Mouse (Mus musculus): Measurements from ENCODE around the gene Vps8.
A peak's percentile ranks its signal among the peaks of the same experiment; 100 is the strongest.

The Vps8 gene

DNA sequence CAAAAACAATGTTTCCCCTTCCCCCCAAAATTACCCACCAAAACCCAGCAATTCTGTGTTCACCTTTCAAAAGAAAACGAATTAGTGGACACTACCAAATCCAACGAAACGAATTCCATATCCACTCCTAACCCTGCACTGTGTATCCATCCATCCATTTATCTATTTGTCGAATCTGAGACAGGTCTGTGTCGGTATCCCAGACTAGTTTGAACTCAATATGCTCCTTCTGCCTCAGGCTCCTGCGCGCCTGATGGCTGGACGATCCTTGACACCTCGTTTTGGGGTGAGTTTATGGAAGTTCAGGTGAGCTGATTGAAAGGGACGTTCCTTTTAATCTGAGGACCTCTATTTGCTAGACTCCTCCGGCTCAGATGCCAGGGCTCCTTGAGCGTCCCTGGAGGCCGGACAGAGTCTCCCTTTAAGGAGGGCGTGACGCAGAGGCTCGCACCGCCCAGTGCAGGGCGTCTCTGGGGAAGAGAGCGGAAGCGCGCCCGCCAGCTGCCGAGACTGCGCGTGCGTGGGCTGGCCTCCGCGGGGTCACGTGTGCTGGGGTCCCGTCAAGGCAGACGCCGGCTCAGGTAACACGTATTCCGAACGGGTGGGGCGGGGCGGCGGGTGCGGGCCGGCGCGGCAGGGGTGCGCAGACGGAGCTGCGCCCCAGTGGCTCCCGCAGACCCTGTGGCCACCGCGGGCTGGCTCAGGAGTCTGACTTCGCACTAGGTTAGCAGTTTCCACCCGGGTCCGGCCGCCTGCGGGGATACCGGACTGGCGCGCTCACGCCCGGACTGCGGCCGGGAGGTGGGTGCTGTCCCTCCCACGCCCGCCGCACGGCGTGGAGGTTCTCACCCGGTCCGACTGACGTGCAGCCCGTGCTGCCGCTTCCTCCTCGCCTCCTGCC, at the start of gene Vps8:
Vps8 (plus strand) TSS at position 474 of the 901 bp plus-strand sequence.
- DNase-seq = peak; percentile 92 to 96

DNA sequence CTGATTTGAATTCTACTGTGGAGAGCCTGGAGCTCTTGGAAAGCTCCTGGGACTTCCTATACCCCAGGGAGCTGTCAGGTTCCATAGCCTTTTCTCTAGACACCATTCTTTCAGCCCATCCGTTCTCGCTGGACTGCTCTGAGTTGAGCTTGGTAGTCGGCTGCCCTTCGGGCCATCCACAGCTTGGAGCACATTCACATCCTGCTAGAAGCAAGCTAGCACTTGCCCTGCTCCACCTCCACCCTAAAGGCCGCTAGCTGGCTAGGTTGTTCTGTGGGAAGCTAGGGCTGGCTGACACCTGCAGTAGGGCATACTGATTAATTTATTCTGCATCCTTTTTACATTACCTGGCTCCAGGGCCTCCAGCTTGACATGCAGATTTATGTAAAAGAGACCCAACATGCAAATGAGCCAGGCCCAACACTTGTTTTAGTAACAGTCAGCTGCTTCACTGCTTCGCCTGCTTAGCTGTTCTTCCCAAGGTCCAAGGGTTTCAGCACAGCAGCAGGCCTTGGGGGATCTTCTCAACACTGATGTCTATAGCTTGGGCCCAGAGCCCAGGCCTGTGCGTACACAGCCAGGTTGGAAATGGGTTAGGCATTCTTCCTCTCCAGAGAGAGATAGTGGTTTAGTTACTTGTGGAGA, 49.5 kb upstream of the Vps8 start:
- DNase-seq = no peak

- no peak for DNase-seq
These were observed 48.9 kb upstream of the Vps8 start for GRCm38 (mm10) chr16:21374067-21374466.

DNA sequence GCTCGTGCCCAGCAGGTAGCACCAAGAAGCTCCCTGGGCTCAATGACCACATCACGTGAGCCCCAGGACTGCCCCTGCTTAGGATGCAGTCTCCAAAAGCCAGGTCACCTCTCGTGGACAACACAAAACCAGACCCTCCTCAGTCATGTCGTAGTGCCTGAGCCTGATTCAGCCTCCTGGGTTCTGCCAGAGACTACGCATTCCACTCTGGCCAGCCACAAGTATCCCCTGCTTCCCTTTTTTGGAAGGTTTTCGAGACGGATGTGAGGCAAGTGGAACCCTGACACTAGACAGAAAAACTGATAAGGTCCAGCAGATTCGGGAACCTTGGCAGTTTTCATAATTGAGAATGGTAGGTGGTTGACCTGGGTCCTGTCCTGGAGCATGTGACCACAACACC, 47.8 kb upstream of the Vps8 start:
- no peak for DNase-seq

DNA sequence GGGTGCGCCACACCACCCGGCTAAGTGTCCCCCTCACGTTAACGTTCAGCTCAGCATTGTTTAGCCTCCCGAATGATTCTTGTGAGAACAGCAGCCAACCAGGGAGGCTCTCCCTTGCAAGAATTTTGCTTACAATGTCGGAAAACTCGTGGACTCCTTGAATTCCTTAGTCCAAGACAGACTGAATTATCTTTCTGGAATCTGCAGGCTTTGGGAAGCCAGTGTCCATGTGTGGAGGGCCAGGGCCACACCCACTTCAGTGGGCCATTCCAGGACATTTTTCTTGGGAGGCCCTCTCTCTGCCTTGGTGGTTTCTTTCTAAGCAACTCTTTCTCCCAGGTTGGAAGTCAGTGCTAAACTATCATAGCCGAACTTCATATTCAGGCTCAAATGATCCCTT, 46.6 kb upstream of the Vps8 start:
- no peak for DNase-seq

- no peak for DNase-seq
These were observed 45.8 kb upstream of the Vps8 start for GRCm38 (mm10) chr16:21376949-21377604.

DNA sequence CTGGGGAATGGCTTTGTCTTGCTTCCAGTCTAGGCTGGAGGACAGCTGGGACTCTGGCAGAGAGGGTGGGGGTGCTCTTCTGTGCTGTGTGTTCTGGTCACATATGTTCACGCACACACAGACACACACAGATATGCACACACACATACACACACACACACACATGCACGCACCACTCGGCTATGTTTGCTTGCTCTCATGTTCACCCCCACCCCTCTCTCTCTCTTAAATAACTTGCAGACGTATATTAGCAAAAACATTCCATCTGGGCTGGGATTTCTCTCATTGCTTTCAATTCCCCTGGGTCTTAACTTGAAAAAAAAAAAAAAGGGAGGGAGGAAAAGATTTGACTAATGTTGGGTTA, 45.3 kb upstream of the Vps8 start:
- no peak for DNase-seq

- DNase-seq = no peak
These were observed 41.4 kb upstream of the Vps8 start for GRCm38 (mm10) chr16:21381469-21381868.

GRCm38 (mm10) chr16:21382152-21382911, 40.6 kb upstream of the Vps8 start:
- DNase-seq = no peak

DNA sequence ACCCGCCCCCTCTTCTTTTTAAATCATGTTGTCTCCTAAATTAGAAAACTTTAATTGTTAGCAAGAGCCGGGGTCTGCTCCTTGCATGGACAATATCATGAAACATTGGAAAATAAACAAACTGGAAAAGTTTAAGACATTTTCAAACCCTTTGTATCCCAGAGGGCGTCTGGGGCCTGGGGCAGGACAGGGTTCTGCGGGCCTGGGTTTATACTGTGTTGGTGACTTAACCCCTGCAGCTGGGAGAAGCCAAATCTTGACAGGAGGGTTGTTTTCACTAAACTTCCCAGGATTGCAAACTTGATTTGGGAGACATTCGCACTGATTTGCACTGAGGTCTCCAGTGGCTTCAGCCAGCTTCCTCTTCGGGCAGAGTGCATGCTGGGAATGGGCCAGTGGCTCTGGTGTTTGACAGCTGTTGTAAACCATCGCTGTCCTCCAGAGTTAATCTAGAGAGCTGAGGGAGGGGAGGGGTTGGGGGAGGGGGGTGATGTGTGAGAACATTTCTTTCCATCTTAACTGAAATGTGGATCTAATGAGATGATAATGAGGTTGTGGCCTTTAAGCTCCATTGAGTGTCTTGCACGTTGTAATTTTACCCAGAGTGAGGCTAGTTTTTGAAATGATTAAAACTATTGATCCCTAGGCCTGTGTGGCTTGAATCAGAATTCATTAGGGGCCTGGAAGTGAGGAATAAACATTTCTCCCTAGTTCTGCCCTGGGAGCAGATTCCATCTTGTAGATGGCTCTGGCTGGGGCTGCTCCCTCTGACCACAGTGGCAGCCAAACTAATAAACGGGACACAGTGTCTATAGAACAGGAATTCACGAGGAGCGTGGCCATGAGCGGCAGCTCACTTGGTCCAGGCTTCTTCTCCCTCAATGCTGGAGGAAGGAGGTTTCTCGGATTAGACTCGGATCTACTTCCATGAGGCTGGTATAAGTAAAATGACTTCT, 36.7 kb upstream of the Vps8 start:
- DNase-seq = peak; percentile 39 to 52

DNA sequence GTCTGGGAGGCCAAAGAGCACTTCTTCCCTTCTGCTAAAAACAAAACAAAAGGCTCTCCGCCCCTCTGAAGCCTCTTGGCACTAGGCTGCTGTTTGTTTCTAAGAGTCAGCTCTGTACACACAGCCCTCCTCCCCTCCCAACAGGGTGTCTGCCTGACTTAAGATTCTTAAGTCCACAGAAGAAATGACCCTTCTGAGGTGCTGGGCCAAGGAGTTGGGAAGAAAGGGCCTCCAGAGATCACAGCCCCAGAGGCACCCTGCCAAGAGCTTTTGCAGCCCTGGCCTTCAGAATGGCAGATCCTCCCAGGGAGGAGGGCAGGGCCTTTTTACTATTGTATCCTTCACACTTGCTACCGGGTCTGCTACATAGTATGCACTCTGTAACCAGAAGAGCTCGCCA, 33.6 kb upstream of the Vps8 start:
- peak; percentile 59 to 63 for DNase-seq

GRCm38 (mm10) chr16:21390744-21391143, 32.2 kb upstream of the Vps8 start:
- no peak for DNase-seq

DNA sequence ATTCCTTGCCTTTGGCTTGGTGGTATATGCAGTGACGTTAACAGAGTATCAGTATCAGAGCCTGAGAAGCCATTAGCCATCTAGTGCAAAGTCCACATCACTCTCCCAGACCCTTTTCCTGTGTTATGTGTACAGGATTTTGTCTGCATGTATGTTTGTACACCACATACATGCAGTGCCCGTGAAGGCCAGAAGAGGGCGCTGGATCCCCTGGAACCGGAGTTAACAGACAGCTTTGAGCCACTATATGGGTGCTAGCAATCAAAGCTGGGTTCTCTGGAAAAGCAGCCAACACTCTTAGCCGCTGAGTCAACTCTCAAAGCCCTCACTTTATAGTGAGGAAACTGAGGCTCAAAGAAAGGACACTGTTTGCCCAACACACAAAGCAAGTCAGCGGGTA, 30.8 kb upstream of the Vps8 start:
- DNase-seq = no peak

GRCm38 (mm10) chr16:21392517-21393112, 30.3 kb upstream of the Vps8 start:
- peak; percentile 82 to 94 for DNase-seq

- DNase-seq = no peak
These were observed 27.4 kb upstream of the Vps8 start for GRCm38 (mm10) chr16:21395546-21395945.

DNA sequence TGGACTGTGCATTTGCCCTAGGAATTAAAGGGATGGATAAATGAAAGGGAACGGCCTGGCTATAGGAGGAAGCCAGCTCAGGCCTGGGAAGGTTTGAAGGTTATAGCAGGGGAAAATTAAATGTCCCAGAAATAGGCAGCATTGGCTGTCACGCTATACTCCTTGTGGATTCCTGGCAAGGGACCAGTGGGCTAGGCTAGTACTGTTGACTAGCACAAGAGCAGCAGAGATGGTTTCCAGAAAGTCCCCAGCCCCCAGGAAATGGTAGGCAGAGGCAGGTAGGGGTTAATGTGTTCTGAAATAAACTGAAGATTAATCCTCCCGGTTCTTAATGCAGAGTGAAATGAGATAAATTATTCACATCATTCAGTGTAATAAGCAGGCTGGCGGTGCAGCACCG, 25.2 kb upstream of the Vps8 start:
- no peak for DNase-seq

GRCm38 (mm10) chr16:21398345-21399051, 24.4 kb upstream of the Vps8 start:
- DNase-seq = no peak

DNA sequence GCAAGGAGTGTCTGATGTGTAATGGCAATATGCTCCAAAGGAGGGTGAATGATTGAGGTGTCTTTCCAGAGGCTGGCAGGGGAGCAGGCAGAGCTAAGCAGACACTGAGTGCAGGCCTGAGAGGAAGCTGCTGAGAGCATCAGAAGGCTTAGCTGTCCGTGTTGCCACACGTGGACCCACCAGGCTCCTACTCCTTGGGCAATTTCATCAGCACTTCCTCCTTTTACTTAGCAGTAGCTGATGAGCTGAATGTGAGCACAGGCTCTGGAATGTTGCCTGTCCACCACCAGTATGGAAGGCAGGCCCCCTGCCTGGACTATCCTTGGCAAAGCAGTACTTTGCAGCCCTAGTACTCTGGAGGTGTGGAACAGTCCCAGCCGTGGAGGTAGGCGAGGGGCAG, 23.0 kb upstream of the Vps8 start:
- DNase-seq = no peak

DNA sequence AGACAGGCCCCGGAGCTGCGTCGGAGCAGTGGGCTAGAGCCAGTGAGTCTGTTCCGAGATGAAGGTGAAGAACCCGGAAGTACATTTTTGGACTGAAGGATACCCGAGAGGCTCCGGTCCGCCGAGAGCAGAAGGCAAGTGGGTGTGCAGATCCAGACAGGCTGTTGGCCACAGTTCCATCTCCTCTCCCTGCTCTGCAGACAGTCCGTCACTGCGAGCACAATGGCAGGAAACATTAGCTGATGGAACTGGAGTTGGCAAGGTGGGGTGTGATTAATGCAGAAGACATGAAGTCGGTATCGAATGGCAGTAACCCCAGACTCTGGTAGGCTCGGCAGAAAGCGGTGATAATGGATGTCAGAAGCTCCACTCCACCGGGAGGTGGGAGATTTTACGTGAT, 20.9 kb upstream of the Vps8 start:
- peak; percentile 38 to 70 for DNase-seq

DNA sequence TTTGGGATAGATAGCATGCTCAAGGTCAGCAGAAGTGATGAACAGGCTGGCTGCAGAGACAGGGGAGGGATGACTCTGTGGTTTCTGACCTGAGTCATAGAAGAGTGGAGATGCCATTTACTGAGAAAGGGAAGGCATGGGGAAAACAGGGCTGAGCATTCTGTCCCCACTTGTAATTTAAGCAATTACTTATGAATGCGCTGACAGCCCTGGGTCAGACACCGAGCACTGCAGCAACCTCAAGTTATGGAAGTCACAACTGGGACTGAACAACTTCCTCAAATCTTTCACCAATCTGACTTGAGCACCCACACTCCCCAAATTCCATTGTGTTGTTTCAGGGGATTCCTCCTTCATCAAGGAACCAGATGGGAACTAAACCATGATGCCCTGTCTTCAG, 19.5 kb upstream of the Vps8 start:
- DNase-seq = no peak

DNA sequence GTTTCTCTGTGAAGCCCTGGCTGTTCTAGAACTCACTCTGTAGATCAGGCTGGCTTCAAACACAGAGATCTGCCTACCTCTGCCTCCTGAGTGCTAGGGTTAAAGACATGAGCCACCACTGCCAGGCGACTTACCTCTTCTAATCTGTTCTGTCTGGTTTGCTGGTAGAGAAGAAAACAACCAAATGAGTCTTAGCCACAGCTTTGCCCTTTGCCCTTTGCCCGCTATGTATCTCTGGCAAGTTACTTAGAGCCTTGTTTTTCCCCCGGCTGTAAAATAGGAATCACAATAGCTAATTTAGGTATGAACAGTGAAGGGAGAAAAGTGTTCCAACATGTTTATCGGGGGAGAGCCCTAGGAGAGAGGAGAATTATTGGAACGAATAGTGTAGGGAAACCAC, 18.3 kb upstream of the Vps8 start:
- DNase-seq = peak in 1 of 2 experiments; percentile 45

Data from kidney, postnatal 25 days (tissue).